Mouse (Mus musculus) monocyte, adult 2 months (primary cell): ENCODE data around the gene Ctnna3.
"Not testable (repeated sequence)": the region's sequence is repeated elsewhere in the genome, so short reads cannot be mapped to it uniquely, and the experiment has no call there.

Experiments
- DNase-seq, 2 experiments: peaks; one replicate each; pipeline ENCODE4 v3.0.0; 2022; ENCODE audit warnings: low spot score in 2 of 2, low read depth in 1 of 2

Gene Ctnna3

GRCm38 (mm10) chr10:63423591-63424474, 6.1 kb upstream of the Ctnna3 start:
- no peak for DNase-seq

GRCm38 (mm10) chr10:63424475-63424814, 5.5 kb upstream of the Ctnna3 start:
- DNase-seq: peak in 1 of 2 experiments; percentile 37

- no peak for DNase-seq
These were observed 2.8 kb upstream of the Ctnna3 start for GRCm38 (mm10) chr10:63427146-63427545.

- no peak for DNase-seq
These were observed 1.5 kb upstream of the Ctnna3 start for GRCm38 (mm10) chr10:63428243-63429022.

GRCm38 (mm10) chr10:63429023-63429340, 916 bp upstream of the Ctnna3 start:
- no peak for DNase-seq

- DNase-seq: peak; percentile 98 to 100
These were observed 518 bp upstream of the Ctnna3 start for GRCm38 (mm10) chr10:63429380-63429779.

- no peak for DNase-seq
These were observed 1.4 kb downstream of the Ctnna3 start for GRCm38 (mm10) chr10:63431221-63431736.

GRCm38 (mm10) chr10:63432099-63432498, 2.2 kb downstream of the Ctnna3 start:
- no peak for DNase-seq

GRCm38 (mm10) chr10:63432887-63433286, 3.0 kb downstream of the Ctnna3 start:
- DNase-seq: no peak

GRCm38 (mm10) chr10:63438736-63439262, 8.9 kb downstream of the Ctnna3 start:
- no peak for DNase-seq

- no peak for DNase-seq
These were observed 9.9 kb downstream of the Ctnna3 start for GRCm38 (mm10) chr10:63439694-63440228.

- not testable (repeated sequence) for DNase-seq
These were observed 14.9 kb downstream of the Ctnna3 start for GRCm38 (mm10) chr10:63444602-63445387.

- DNase-seq: no peak
These were observed 24.0 kb downstream of the Ctnna3 start for GRCm38 (mm10) chr10:63453926-63454325.

- no peak for DNase-seq
These were observed 25.4 kb downstream of the Ctnna3 start for GRCm38 (mm10) chr10:63455110-63455878.

- no peak for DNase-seq
These were observed 27.6 kb downstream of the Ctnna3 start for GRCm38 (mm10) chr10:63457292-63458128.

GRCm38 (mm10) chr10:63460935-63461334, 31.0 kb downstream of the Ctnna3 start:
- DNase-seq: no peak

- no peak for DNase-seq
These were observed 42.6 kb downstream of the Ctnna3 start for GRCm38 (mm10) chr10:63472473-63472872.

GRCm38 (mm10) chr10:63476167-63476647, 46.3 kb downstream of the Ctnna3 start:
- no peak for DNase-seq

- no peak for DNase-seq
These were observed 49.0 kb downstream of the Ctnna3 start for GRCm38 (mm10) chr10:63478946-63479345.
